Comparison of ENCODE assay signal across 7 mouse cellular contexts in the genomic region with DNA sequence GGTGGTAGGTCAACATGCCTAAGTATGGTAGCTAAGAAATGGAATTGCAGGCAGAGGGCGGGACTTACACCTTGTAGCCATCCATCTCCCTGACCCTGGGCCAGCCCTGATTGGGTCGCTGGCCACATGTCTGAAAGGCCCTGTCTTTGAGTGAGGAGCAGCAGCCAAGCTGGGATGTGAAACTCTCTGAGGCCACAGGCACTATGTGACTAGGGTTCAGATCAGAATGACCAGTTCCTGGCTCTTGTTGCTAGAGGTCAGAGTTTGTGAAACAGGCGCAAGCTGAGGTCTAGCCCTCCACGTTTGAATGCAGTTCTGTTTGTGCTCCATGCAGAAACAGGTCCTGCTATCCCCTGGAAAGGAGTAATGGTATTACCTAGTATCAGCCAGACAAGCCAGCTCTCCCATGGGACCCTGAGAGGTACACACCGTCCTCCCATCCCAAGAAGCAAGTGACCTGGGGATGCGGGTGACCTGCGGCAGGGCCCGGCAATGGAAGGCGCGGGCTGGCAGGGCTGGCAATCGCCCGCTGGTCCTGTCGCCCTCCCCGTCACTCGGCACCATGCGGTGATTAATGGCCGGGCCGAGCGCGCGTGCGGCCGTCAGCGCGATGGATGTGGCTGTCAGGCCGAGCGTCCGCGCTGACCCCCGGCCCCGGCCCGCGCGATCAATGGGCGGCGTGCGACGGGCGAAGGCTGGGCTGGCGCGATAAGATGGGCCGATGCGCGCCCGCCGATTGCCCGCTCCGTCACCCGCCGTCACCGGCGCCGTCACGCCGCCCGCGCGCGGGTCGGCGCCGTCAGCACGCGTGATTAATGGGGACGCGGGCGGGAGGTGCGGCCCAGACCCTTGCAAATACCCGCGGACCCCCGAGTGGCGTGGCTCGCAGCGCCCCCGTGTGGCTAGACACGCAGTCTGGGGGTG. TPM values are rescaled to one million over a fixed set of nuclear protein-coding genes. Genes with fewer than 3 reads are reported as not detected.
A peak's percentile ranks its signal among the peaks of the same experiment; 100 is the strongest.
DNase-seq lines count a peak whose midpoint lies in the region; ATAC-seq and TF ChIP-seq lines count a peak whose summit lies in the region.

No protein-coding gene starts in this region.

- no peaks in the 10 kb centered on the region for H3K9me3 ChIP-seq in erythroblast, embryonic 14.5 days (ENCODE audit: control insufficient read depth, low read length)

- in situ Hi-C loops in Patski (cut with MboI; ENCODE audit: low pct_unique_long_range_greater_than_20kb): loop anchor here (25.0 kb wide), 1 partner anchor 587 kb away; the partner anchor contains the start of gene Hmces

- peak; percentile 28 for ATAC-seq in Patski
- ATAC-seq in hematopoietic stem cell, adult 5-6 weeks (replicated peaks in 1 of 2; ENCODE audit: insufficient read depth in 1 of 2, low FRiP score in 2 of 2, low TSS enrichment in 1 of 2, low read depth in 1 of 2, poor library complexity in 2 of 2, severe bottlenecking in 2 of 2): 0 out of 4 replicates have a peak, but pooled peaks have one; percentile 13 to 46
- ATAC-seq in megakaryocyte, adult 5-6 weeks (ENCODE audit: poor library complexity, severe bottlenecking): peak; percentile 38

- CTCF ChIA-PET in Patski (lab: Charles Lee): interaction anchor here (0.6 to 1.5 kb wide), 4 partner anchors 16 to 347 kb away, joined by 3 to 4 read pairs (median 3); partner anchors contain the start of gene Gata2

- no peak for DNase-seq in Patski (ENCODE audit: low read depth, low spot score)
- DNase-seq in c-Kit-negative CD71-positive TER-119-positive erythroid progenitor cells, embryonic 14.5 days (ENCODE audit: low read depth, low spot score): peak; percentile 49
- peak; percentile 65 to 69 for DNase-seq in left cerebral cortex, postnatal 14 days (ENCODE audit: low spot score in 2 of 2)
- peak; percentile 64 for DNase-seq in right cerebral cortex, postnatal 25 days

- peak overlapping the region; percentile 71 for H3K4me3 ChIP-seq in erythroblast, embryonic 14.5 days (replicated peaks)

- no peak for TF ChIP-seq CTCF in Patski (IDR thresholded peaks at IDR 0.05)

- peaks cover 77% of the 10 kb centered on the region for H3K36me3 ChIP-seq in erythroblast, embryonic 14.5 days (ENCODE audit: control insufficient read depth)

- POLR2A ChIA-PET in Patski (lab: Charles Lee): interaction anchor here (1.1 kb wide), 1 partner anchor 10 kb away, joined by 8 read pairs; no protein-coding TSS in a partner anchor

- no peaks in the 10 kb centered on the region for H3K27me3 ChIP-seq in Patski
- no peaks in the 10 kb centered on the region for H3K27me3 ChIP-seq in erythroblast, embryonic 14.5 days (ENCODE audit: control insufficient read depth)

- intact Hi-C loops in left cerebral cortex, postnatal 14 days (cut with DNase I): loop anchor here (5.0 kb wide), 2 partner anchors 312 to 387 kb away; no protein-coding TSS in a partner anchor

- peaks cover 74% of the 10 kb centered on the region for H3K4me1 ChIP-seq in erythroblast, embryonic 14.5 days (ENCODE audit: control insufficient read depth)

RNA-seq across cellular contexts. Expression of gene Sec61a1, which starts 19.0 kb away (rescaled TPM):
- polyA plus RNA-seq in Patski (2021): 191 TPM
- polyA plus RNA-seq in erythroblast, embryonic 14.5 days (2012): 2.8 and 4.0 TPM in 2 replicates
- total RNA-seq in hematopoietic stem cell, adult 5-6 weeks (2017): 77.8 and 82.9 TPM in 2 replicates
- total RNA-seq in left cerebral cortex, postnatal 14 days (2021): 100 to 1,000 TPM; 103 to 112 TPM
- total RNA-seq in megakaryocyte, adult 5-6 weeks (2015): 96.0 and 127 TPM in 2 replicates
- total RNA-seq in megakaryocyte, adult 5-6 weeks (2017): 93.5 and 115 TPM in 2 replicates

RNA-seq across cellular contexts. Expression of gene Ruvbl1, which starts 34.5 kb away (rescaled TPM):
- 76.2 TPM for polyA plus RNA-seq in Patski (2021)
- 1.5 and 3.4 TPM in 2 replicates for polyA plus RNA-seq in erythroblast, embryonic 14.5 days (2012)
- 154 and 242 TPM in 2 replicates for total RNA-seq in hematopoietic stem cell, adult 5-6 weeks (2017)
- 10 to 100 TPM; 36.2 to 37.1 TPM for total RNA-seq in left cerebral cortex, postnatal 14 days (2021)
- 22.1 and 24.7 TPM in 2 replicates for total RNA-seq in megakaryocyte, adult 5-6 weeks (2015)
- 46.4 and 46.9 TPM in 2 replicates for total RNA-seq in megakaryocyte, adult 5-6 weeks (2017)

RNA-seq across cellular contexts. Expression of gene Eefsec, which starts 53.4 kb away (rescaled TPM):
- 14.9 TPM for polyA plus RNA-seq in Patski (2021)
- polyA plus RNA-seq in erythroblast, embryonic 14.5 days (2012): 1.4 TPM in 2 replicates
- total RNA-seq in hematopoietic stem cell, adult 5-6 weeks (2017): 13.1 and 24.5 TPM in 2 replicates
- 10 to 100 TPM; 19.4 to 20.8 TPM for total RNA-seq in left cerebral cortex, postnatal 14 days (2021)
- 10.5 and 11.2 TPM in 2 replicates for total RNA-seq in megakaryocyte, adult 5-6 weeks (2015)
- 7.0 and 10.8 TPM in 2 replicates for total RNA-seq in megakaryocyte, adult 5-6 weeks (2017)
